Mouse (Mus musculus) small intestine, adult 2 months (tissue): ENCODE data around the gene Sgpp2.

Experiments
- CTCF ChIP-seq: fragments of 200-500 bp; IDR thresholded peaks from 2 replicates; pipeline ENCODE4 v1.5.1; 2012; ENCODE audit warnings: low read depth, mild to moderate bottlenecking, control low read depth, inconsistent platforms, low read length, moderate library complexity, mixed read lengths; ENCODE audit not compliant: insufficient replicate concordance, insufficient read length; ENCODE audit errors: extremely low read depth
- POLR2A ChIP-seq: fragments of 200-500 bp; IDR thresholded peaks from 2 replicates; pipeline ENCODE4 v1.6.1; 2012; ENCODE audit warnings: low read depth, mild to moderate bottlenecking, control low read depth, inconsistent platforms, low read length, moderate library complexity

DNA sequence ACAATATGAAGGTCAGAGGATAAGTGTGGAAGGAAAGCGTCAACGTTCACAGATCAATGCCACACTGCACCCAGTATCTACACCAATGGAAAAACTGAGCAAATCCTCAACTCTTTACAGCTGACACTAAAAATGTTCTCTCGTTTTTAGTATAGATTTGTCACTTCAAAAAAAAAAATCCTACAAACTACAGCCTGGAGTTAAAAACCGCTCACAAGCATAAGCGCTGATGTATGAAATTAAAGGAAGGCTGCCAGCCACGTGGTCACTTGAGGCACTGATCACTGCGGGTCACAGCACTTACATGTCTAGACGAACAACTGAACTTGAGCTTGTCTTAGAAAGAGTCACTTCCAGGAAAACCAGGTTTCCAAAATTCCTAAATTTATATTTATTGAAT is 143.7 kb downstream of the Sgpp2 start:
- no peak for TF ChIP-seq CTCF
- TF ChIP-seq POLR2A, result no peak
